Mouse (Mus musculus) liver (tissue): ENCODE data around the gene Gm4788.
"Not testable (repeated sequence)": the region's sequence is repeated elsewhere in the genome, so short reads cannot be mapped to it uniquely, and the experiment has no call there.

ENCODE experiments used
- DNase-seq: peaks from one replicate; pipeline ENCODE4 v3.0.0-alpha.2; 2020; ENCODE audit warnings: mixed read lengths

Gene Gm4788

GRCm38 (mm10) chr1:139781143-139781542 lies at the start of gene Gm4788:
TSS of gene Gm4788 (minus strand) at chr1:139781243.
- DNase-seq: no peak

DNA sequence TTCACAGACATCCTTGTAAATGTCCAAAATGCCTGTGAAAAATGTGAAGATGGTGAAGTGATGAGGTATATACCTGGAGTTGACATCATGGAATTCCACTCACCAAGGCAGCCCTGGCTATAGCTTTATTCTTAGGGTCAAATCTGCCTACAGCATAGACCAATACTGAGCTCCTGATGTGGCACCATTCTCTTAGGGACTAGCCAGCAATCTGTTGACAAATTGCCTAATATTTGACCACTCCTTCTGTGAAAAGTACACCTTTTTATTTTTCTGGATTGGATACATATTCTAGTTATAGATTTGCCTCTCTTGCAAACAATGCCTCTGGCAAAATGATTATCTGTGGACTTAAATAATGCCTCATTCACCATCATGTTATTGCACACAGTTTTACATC lies 27.6 kb upstream of the Gm4788 start:
- DNase-seq: no peak

- DNase-seq: not testable (repeated sequence)
Measured at GRCm38 (mm10) chr1:139769913-139770312, 11.1 kb downstream of the Gm4788 start.

DNA sequence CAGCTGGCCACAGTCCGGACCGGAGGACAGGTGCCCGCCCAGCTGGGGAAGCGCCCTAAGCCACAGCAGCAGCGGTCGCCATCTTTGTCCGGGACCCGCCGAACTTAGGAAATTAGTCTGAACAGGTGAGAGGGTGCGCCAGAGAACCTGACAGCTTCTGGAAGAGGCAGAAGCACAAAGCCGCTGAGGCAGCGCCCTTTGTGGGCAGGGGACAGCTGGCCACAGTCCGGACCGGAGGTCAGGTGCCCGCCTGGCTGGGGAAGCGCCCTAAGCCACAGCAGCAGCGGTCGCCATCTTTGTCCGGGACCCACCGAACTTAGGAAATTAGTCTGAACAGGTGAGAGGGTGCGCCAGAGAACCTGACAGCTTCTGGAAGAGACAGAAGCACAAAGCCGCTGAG lies 64.4 kb downstream of the Gm4788 start:
- not testable (repeated sequence) for DNase-seq

GRCm38 (mm10) chr1:139716249-139716648 lies 64.8 kb downstream of the Gm4788 start:
- not testable (repeated sequence) for DNase-seq

DNA sequence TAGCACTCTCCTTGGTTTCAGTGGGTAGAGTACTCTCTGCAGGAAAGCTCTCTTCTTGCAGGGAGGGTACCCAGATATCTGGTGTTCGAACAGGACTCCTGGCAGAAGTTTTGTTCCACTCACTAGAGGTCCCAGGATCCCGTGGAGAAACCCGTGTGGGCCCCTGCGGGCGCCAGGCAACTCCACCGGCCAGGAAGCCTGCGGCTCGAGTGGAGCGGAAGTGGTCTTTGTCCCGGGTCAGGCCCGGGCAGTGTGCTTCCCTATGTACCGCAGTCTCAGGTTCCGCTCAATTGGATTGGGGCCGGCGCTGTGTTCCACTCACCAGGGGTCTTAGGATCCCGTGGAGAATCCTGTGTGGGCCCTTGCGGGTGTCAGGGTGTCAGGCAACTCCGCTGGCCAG lies 131.1 kb downstream of the Gm4788 start:
- not testable (repeated sequence) for DNase-seq
